Mouse (Mus musculus): ENCODE data around the gene Rab31. TPM values are rescaled to one million over a fixed set of nuclear protein-coding genes. Genes with fewer than 3 reads are reported as not detected.

Gene Rab31
- total RNA-seq, 4 experiments from 2014 or later = 57.5 to 61.3 (median 58.3) TPM

Other genes with a start within 250 kb of the Rab31 start
- gene Tmem232, start 232.0 kb downstream of the Rab31 start, total RNA-seq (2022) = 1 to 10 TPM; 1.9 to 4.3 (median 2.6) TPM
- 100 to 1,000 TPM; 127 to 162 (median 147) TPM for gene Vapa, start 159.2 kb downstream of the Rab31 start, total RNA-seq (2022)
- gene Txndc2, start 130.6 kb downstream of the Rab31 start, total RNA-seq (2022) = under 1 TPM in 1 of 4 experiments, not detected in 3; 0.25 TPM
- gene Ppp4r1, start 9.8 kb upstream of the Rab31 start, total RNA-seq (2022) = 10 to 100 TPM; 42.5 to 59.2 (median 48.4) TPM
- 10 to 100 TPM; 64.6 to 75.2 (median 69.3) TPM for gene Ralbp1, start 113.0 kb upstream of the Rab31 start, total RNA-seq (2022)
- gene Twsg1, start 178.5 kb upstream of the Rab31 start, total RNA-seq (2022) = 10 to 100 TPM; 26.0 to 33.7 (median 27.8) TPM